ENCODE assay signal across 24 mouse cellular contexts in genomic region chr3:54681310-54682204, GRCm38 (mm10). TPM values are rescaled to one million over a fixed set of nuclear protein-coding genes. Genes with fewer than 3 reads are reported as not detected.
"Had no signal": no experiment of that assay in that cellular context is flagged by ENCODE, and none has a peak within 500 bp of the region (broad histone marks: within the 10 kb centered on the region; RNA-seq: fewer than 3 reads in every experiment).

No protein-coding gene starts in this region.

- H3K36me3 ChIP-seq: limb, embryonic 13.5 days; liver, embryonic 15.5 days; lung, embryonic 15.5 days; midbrain, embryonic 10.5 days; neural tube, embryonic 15.5 days; stomach, embryonic 15.5 days had no signal

- H3K4me1 ChIP-seq: liver, embryonic 15.5 days; lung, embryonic 15.5 days; midbrain, embryonic 10.5 days; neural tube, embryonic 15.5 days; stomach, embryonic 15.5 days had no signal

- H3K27me3 ChIP-seq: limb, embryonic 13.5 days; liver, embryonic 15.5 days; lung, embryonic 15.5 days; neural tube, embryonic 15.5 days had no signal

- H3K9ac ChIP-seq: limb, embryonic 13.5 days; liver, embryonic 15.5 days; lung, embryonic 15.5 days; neural tube, embryonic 15.5 days; stomach, embryonic 15.5 days had no signal

- DNase-seq: kidney, adult 8-10 months; left cerebral cortex, postnatal 4 days; lung, postnatal 14 days; midbrain, embryonic 14.5 days; right cerebral cortex, postnatal 4 days; thymus, adult 2 months; thymus, postnatal 25 days had no signal

- ATAC-seq: intestine, embryonic 16.5 days had no signal

- H3K27ac ChIP-seq: limb, embryonic 13.5 days; liver, embryonic 15.5 days; lung, embryonic 15.5 days; midbrain, embryonic 10.5 days; neural tube, embryonic 15.5 days; stomach, embryonic 15.5 days had no signal

- H3K4me2 ChIP-seq: limb, embryonic 13.5 days; liver, embryonic 15.5 days; lung, embryonic 15.5 days; neural tube, embryonic 15.5 days; stomach, embryonic 15.5 days had no signal

- H3K4me3 ChIP-seq: limb, embryonic 13.5 days; liver, embryonic 15.5 days; lung, embryonic 15.5 days; midbrain, embryonic 10.5 days; myocyte; neural tube, embryonic 15.5 days; stomach, embryonic 15.5 days had no signal

- H3K9me3 ChIP-seq: limb, embryonic 13.5 days; liver, embryonic 15.5 days; lung, embryonic 15.5 days; midbrain, embryonic 10.5 days; neural tube, embryonic 15.5 days; stomach, embryonic 15.5 days had no signal

RNA-seq across cellular contexts. Expression of gene Gm21958, which starts 32.6 kb away (rescaled TPM):
- total RNA-seq: layer of hippocampus, adult 8-10 months; layer of hippocampus, postnatal 14 days; left cerebral cortex, adult 18-20 months; left cerebral cortex, postnatal 10 days; left cerebral cortex, postnatal 4 days; liver, adult 2 months had no signal
- polyA plus RNA-seq: intestine, embryonic 16.5 days; large intestine, adult 2 months; liver, adult 2 months; myocyte; spleen, adult 2 months; stomach, embryonic 15.5 days; testis, adult 2 months; thymus, adult 2 months; urinary bladder, adult 2 months had no signal
